Mouse (Mus musculus) cerebellum, adult 2 months (tissue): Measurements from ENCODE around the gene Cybrd1.

ENCODE experiments used
- CTCF ChIP-seq: fragments of 200-500 bp; IDR thresholded peaks from 2 replicates; pipeline ENCODE4 v1.5.1; 2011; ENCODE audit warnings: low read depth, mild to moderate bottlenecking, control low read depth, low read length, moderate library complexity, borderline replicate concordance; ENCODE audit not compliant: insufficient read depth
- POLR2A ChIP-seq: fragments of 200-500 bp; IDR thresholded peaks from 2 replicates; pipeline ENCODE4 v1.6.1; 2011; ENCODE audit warnings: low read length, control low read depth, borderline replicate concordance; ENCODE audit not compliant: insufficient read depth

GRCm38 (mm10) chr2:71131866-71132496 lies 14.3 kb downstream of the Cybrd1 start:
- TF ChIP-seq CTCF (no peak), POLR2A (no peak)
